Mouse (Mus musculus) spleen, postnatal 14 days (tissue): ENCODE results near the gene Saxo1.

Experiments
- DNase-seq, 2 experiments: peaks; one replicate each; pipeline ENCODE4 v3.0.0; 2021 to 2022; ENCODE audit warnings: low spot score in 2 of 2

The Saxo1 gene

GRCm38 (mm10) chr4:86527162-86528136 is 30.7 kb downstream of the Saxo1 start:
- no peak for DNase-seq

DNA sequence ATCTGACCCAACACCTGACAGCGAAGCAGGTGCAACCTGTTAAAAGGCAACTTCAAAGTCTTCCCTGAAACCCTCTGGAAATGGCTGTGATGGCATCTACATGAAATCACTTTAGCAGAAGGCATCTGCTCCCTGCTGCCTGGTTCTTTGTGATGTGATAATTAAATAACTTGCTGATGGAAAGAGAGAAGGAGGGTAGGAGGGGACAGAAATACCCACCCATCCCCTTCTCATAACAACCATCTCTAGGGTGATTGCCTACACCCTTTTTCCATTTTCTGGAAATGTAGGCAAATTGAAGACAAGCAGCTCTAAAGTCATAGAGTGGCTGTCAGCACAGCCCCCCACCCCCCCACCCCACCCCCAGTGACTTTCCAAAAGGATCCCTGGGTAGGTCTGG is 33.6 kb downstream of the Saxo1 start:
- DNase-seq: no peak

DNA sequence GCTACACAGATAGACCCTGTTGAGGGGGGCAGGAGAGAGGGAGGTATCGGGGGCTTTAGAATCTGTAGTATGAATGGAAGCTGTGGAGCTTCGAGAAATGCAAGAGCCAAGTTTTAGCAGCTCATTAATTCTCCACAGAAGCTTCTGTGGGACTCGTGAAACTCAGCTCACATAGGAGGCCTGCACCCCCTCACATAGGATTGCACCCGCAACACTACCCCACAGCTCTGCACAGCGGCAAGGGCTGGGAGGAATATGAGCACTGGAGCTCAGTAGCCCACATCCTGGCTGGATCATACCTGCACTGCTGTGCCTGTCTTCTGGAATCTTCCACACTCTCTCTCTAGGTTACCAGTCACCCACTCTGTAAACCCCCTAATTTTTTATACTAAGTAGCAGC is 34.4 kb downstream of the Saxo1 start:
- no peak for DNase-seq

DNA sequence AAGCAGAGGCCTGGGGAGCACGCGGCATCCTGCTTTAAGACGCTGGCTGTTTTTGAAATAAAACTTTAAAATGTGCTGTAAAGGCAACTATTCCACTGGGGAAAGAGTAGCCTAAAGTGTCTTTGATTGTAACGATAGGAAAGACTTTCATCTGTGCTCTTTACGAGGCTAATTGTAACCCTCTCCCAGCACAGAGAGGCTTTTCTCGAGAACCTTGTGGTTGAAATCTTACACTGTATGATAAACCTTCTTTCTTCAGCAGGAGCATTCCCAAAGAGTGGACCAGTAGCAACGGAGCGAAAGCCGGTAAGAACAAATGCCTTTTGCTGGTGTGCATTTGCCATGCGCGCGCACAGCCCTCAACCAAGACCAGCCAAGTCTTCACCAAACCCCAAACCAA is 37.4 kb downstream of the Saxo1 start:
- DNase-seq: no peak

DNA sequence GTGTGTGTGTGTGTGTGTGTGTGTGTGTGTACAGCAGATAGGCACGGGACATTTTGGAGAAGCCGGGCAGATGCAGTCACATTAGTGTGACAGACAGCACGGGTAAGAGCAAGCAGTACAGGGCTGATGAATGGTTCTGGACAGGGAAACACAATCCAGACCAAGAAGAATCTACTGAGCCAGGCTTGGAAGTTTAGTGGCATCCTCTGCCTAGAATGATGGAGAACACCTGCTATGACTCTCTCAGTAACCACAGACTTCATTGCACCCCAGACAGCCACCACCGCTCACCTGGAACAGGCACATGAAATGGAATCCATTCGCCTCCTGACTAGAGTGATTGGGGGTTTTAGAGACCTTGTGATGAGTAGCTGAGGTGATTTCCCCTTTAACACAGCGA is 38.2 kb downstream of the Saxo1 start:
- DNase-seq: no peak

DNA sequence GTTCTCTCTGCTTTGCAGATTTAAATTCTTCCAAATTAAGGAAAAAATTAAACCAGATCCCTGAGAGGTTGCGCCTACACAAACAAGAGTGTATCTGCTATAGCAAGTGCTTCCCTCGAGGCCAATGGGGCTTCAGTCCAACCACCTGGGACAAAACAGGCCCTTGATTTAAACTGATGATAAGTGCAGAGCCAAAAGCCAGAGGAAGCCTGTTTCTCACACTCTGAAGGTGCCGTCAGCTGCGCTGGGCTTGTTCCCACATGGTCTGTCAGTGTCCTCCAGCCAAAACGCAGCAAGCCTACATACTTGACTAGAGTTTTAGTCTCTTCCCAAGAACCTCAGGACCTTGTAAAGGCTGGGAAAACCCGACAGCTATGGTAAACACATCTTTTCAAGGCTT is 53.5 kb downstream of the Saxo1 start:
- DNase-seq: no peak

- no peak for DNase-seq
Observed at GRCm38 (mm10) chr4:86499561-86499960, 58.6 kb downstream of the Saxo1 start.

GRCm38 (mm10) chr4:86498754-86499153 is 59.4 kb downstream of the Saxo1 start:
- no peak for DNase-seq

DNA sequence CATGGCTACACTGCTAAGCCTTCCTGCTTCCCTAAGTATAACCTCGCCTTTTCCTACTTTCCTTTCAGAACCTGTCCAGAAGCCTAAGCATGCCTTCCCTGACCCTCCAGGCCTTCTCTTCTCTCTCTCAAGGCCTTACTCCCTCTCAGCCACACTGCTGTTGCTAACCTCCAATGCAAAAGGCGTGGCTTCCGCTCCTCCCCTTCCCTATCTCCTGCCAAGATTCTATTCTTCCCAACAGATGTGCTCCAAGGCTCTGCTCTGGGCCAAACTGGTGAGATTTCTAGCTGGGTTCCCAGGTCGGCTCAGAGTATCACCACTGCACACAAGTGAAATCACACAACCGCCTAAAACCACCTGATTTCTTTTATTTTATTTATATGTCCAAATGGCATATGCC is 69.0 kb downstream of the Saxo1 start:
- no peak for DNase-seq

DNA sequence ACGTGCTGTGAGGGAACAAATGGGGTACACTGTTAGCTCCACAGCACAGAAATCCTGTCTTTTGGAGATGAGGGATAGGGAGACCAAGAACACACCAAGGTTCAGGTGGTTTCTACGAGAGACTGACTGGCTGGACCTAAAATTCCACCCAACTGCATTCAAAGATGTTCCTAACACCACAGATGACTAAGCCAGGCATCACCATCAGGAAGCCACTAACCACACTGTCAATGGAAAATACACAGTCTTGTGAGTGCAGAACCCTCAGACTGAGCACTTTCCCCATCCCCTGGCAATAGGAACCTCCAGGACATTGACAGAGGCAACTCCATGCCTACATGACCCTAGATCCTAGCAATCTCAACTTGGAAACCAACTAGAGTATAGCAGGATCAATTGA is 71.2 kb downstream of the Saxo1 start:
- DNase-seq: no peak

DNA sequence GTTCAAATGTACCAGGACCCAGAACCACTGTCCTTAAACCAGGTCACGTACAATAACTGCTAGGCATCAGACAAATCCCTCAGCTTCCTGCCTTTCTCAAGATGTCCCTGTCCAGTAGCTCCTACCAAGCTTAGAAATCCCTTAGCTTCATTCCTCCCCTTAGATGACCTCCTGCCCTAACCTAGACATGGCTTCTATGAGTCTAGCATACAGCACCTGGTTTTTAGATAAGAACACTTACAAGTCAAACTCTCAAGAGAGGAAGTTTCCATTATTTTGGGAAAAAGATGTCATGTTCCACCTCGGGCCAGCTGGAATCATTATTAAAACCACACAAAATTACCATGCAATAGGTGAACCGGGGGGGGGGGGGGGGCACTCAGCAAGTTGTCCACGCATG is 71.6 kb downstream of the Saxo1 start:
- DNase-seq: no peak

GRCm38 (mm10) chr4:86485052-86485451 is 73.1 kb downstream of the Saxo1 start:
- DNase-seq: no peak

DNA sequence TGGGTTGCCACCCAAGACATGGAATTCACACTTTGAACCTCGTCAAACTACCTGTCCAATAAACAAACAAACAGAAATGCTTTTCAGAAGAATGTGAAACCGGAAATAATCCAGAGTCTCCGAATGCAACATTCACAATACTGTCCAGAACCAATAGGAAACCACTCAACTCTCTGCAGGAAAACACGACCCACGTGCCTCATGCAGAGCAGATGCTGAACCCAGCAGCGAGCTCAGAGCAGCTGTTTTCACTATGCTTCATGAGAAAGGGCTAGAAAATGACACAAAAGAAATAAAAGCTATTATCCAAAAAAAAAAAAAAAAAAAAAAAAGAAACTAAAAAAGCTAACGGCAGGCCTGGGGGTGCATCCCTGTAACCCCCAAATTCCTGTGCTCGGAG is 74.4 kb downstream of the Saxo1 start:
- DNase-seq: no peak

DNA sequence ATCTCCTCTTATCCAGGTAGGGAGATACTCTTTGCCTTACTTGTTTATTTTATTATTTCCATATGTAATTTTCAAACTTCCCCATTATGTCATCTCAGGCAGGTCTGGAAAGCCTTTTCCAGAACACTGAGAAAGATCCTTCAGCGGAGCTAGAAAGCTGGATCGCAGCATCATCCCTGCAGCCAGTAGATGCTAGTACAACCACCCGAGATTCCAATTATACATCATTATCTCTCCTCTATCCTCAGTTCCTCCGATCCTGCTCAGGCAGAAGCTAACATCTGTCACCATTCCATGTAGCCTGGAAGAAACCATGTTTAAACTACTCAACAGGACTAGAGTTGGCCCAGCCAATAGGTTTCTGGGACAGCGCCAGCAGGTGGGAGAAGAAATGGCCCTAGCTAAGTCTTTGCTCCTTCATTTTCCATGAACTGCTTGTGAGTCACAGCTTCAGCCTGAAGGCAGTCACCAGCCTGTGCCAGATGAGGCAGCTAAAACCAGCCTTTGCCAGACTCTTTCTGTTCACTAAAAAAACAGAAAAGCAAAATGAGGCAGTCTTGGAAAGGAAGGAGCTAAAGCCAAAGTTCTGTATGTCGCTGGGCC is 75.0 kb downstream of the Saxo1 start:
- DNase-seq: no peak

DNA sequence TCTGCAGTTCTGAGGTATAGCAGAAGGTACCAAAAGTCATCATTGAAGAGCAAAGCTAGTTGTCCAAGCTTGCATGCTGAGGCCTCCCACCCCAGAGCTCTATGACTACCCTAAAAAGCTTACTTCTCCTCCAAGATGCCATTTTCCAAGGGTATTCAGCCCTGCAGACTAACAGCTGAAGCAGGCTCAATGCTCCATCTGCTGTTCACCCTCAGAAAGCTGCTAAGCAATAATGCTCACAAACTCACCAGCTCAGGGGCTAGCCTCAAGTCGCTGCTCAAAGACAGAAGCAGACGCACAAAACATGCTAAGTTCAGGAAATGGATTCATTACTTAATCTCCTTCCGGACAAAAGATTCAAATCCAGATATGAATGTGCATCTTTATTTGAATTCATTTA is 77.2 kb downstream of the Saxo1 start:
- DNase-seq: no peak

GRCm38 (mm10) chr4:86464808-86465207 is 93.3 kb downstream of the Saxo1 start:
- DNase-seq: no peak

DNA sequence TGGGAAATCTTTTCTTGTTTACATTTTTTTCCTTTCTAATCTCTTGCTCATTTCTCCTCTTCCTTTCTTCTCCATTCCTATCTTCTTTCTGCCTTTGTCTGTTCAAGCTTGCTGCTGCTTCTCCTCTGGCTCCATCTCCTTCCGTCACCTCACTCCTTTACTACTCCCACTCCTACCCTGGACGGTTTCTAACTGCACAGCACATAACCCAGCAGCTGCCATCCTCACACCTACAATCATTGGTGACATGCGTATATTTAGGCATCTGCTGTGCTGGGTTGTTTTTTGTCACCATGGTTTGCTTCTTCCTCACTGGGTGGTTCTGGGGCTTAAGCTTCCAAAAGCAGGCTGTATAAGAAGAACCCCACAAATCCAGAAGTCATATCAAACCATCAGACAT is 107.7 kb downstream of the Saxo1 start:
- DNase-seq: no peak

GRCm38 (mm10) chr4:86436336-86436735 is 121.8 kb downstream of the Saxo1 start:
- DNase-seq: no peak

- no peak for DNase-seq
Observed at GRCm38 (mm10) chr4:86435631-86436030, 122.5 kb downstream of the Saxo1 start.

- no peak for DNase-seq
Observed at GRCm38 (mm10) chr4:86428091-86428745, 129.9 kb downstream of the Saxo1 start.

DNA sequence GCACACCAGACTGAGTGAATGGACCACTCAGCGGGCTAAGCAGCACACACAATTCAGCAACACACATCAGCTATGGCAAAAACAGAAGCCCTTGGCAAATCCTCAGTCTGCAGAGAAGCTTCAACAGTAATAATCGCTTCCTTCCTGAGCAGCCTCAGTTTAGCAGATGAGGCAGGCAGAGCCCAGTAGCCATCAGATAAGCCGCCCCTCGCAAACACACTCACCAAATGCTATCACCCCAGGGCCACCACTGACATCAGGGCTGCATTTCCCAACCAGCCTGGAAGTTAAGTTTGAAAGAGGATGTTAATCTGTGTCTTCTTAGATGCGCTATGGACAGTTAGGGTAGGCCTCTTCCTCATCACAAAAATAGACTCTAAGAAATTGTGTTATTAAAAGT is 130.8 kb downstream of the Saxo1 start:
- no peak for DNase-seq

DNA sequence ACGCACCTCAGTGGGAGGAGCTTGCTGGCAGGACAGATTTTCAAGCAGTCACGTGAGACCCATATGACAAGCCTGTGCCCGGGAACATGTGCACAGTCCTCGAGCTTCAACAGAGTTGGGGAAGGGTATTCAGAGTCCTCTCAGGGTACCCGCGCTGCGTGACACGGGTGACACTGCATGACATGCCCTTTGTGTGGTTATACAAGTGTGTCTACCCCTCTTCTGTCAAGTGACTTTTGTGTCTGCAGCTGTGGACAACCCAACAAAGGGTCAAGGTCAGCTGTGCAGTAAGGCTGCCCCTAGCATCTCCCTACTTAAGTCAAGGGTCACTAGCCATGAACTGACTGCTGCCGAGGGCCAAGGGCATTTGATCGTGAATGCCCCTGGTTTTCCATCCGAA is 131.6 kb downstream of the Saxo1 start:
- no peak for DNase-seq

DNA sequence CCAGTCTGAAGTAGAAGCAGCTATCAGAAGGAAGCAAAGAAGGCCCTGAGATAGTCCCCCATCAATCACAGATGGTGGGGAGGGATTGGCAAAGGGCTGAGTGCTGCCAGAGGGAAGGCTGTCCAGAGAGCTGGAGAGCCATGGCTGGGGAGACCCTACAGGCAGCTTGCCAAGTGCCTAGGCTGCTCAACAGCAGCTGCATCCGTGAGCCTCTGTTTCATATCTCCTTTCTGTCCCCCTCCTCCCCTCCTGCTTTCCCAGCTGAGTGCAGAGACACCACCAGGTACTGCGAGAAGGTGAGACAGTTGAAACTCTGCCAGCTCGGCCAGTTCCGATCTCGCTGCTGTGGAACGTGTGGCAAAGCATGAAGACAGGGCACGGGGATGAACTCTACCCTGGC is 132.5 kb downstream of the Saxo1 start:
- DNase-seq: no peak
